Mouse (Mus musculus) embryonic facial prominence, embryonic 11.5 days (tissue): ENCODE measurements around the gene Ldha. TPM values are rescaled to one million over a fixed set of nuclear protein-coding genes. Genes with fewer than 3 reads are reported as not detected.
"Not testable (repeated sequence)": the region's sequence is repeated elsewhere in the genome, so short reads cannot be mapped to it uniquely, and the experiment has no call there.

Experiments
- ATAC-seq: fragments of 200-750 bp; cut with Nextera tagmentation; replicated peaks from 2 replicates; pipeline ENCODE4 v1.8.0; 2017; ENCODE audit warnings: low read depth; ENCODE audit not compliant: insufficient number of reproducible peaks, low FRiP score, low TSS enrichment
- DNase-seq: peaks from one replicate; pipeline ENCODE4 v3.0.0-alpha.2; 2015; ENCODE audit warnings: low spot score
- H3K27ac ChIP-seq: fragments of 300-500 bp; sonication (generic); replicated peaks from 2 replicates; pipeline ENCODE4 v1.5.1; 2014; ENCODE audit warnings: mild to moderate bottlenecking, low read depth, low read length, control low read depth
- H3K27me3 ChIP-seq: fragments of 300-500 bp; sonication (generic); 2 replicates; pipeline ENCODE4 v1.6.1; 2014; ENCODE audit warnings: mild to moderate bottlenecking, low read length, moderate library complexity, mixed read lengths; ENCODE audit not compliant: control insufficient read depth, insufficient read depth
- H3K36me3 ChIP-seq: fragments of 300-500 bp; sonication (generic); replicated peaks from 2 replicates; pipeline ENCODE4 v1.6.1; 2014; ENCODE audit warnings: low read depth, mild to moderate bottlenecking, low read length, moderate library complexity, mixed read lengths; ENCODE audit not compliant: control insufficient read depth, insufficient read depth
- H3K4me1 ChIP-seq: fragments of 300-500 bp; sonication (generic); 2 replicates; pipeline ENCODE4 v1.6.1; 2014; ENCODE audit warnings: low read length, mixed read lengths; ENCODE audit not compliant: control insufficient read depth, insufficient read depth
- H3K4me2 ChIP-seq: fragments of 300-500 bp; sonication (generic); 2 replicates; pipeline ENCODE4 v1.6.1; 2014; ENCODE audit warnings: low read depth, mild to moderate bottlenecking, control low read depth, low read length, moderate library complexity
- H3K4me3 ChIP-seq: fragments of 300-500 bp; sonication (generic); 2 replicates; pipeline ENCODE4 v1.5.1; 2014; ENCODE audit warnings: low read depth, low read length, control low read depth
- H3K9ac ChIP-seq: fragments of 300-500 bp; sonication (generic); replicated peaks from 2 replicates; pipeline ENCODE4 v1.6.1; 2014; ENCODE audit warnings: mild to moderate bottlenecking, control low read depth, low read length
- H3K9me3 ChIP-seq: fragments of 300-500 bp; sonication (generic); replicated peaks from 2 replicates; pipeline ENCODE4 v1.6.1; 2016; ENCODE audit warnings: mild to moderate bottlenecking, low read length, inconsistent platforms, mixed read lengths; ENCODE audit not compliant: control insufficient read depth
- WGBS: fragments of 180-500 bp; shearing (Covaris S2); extraction: QIAGEN DNeasy Blood & Tissue Kit; methylation state at CpG from one replicate; pipeline ENCODE4 v1.1.7; 2014; 5-methylcytosine and 5-hydroxymethylcytosine counted together
- polyA plus RNA-seq: library from polyadenylated mRNA; unstranded; fragments of >200 nt; fragmentation: Nextera tagmentation; extraction: Ambion mirVana; gene quantifications from 2 replicates; pipeline ENCODE4 v1.2.1, GENCODE M21; 2014

The Ldha gene
- polyA plus RNA-seq, 1 experiment from 2014 or later = 1,561 TPM

DNA sequence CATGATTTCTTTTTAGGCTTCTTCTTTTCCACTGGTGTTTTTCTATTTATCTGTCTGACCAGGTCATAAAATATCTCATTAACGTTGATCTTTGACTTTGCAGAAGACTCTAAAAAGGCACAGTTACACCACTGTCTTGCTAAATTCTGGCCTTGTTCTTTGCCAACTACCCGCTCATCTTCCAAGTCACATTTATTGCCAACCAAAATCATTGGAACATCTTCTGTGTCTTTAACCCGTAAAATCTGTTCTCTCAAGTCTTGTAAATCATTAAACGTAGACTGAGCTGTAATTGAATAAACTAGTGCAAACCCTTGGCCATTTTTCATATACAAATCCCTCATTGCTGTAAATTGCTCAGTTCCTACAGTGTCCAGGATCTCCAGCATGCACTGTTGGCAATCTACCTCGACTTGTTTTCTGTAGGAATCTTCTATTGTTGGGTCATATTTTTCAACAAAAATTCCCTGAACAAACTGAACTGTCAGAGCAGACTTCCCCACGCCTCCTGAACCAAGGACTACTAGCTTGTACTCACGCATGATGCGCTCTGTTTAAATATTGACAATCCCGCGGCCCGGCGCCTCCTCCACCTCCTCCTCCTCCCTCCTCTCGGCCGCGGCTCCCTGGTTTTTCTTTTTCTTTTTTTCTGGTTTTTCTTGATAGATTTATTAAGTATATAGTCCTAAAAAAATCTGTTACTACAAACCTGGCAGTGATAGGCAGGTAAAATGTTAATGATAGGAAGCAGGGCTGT lies 20.2 kb upstream of the Ldha start:
- not testable (repeated sequence) for H3K27ac ChIP-seq, H3K27me3 ChIP-seq, H3K9me3 ChIP-seq, ATAC-seq, DNase-seq, H3K36me3 ChIP-seq, H3K9ac ChIP-seq, H3K4me1 ChIP-seq, H3K4me3 ChIP-seq, H3K4me2 ChIP-seq
- 93% methylated on average over 15 of the region's 15 CpGs for WGBS

DNA sequence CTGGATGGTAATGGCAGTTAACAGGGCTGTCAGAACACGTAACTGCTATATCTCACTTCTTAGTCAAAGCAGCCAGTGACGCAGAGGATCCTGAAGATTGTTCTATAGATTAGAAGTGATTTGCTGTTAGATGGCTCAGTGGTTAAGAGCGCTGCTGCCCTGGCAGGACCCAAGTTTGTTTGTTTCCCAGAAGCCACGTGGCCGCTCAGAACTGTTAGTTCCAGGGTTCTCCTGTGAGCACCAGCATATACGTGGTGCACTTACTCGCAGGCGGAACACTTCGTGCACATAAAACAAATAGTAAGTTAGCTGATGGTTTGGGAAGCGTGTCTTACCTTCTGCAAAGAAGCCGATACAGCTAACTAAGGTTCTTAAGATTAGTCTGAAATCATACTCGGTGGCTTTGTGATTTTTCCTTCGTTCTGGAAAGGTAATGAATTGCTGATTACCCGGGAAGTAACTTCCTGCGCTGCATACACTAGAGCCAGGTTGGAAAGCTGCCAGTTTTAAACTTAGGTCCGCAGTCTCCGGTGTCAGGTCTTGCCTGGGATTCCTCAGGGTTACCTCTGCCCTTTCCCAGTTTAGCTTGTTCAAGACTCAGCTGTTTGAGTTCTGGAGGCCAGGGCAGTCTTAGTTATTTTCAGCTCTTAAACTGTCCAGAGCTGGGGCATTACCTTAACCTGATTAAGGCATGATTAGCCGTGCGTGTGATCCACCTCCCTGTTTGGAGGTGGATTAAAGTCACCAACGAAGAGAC lies 14.1 kb upstream of the Ldha start:
- no peaks in the 10 kb centered on the region; the same call in 1 of the 2 replicates for H3K9me3 ChIP-seq
- 80% methylated on average over 20 of the region's 20 CpGs for WGBS
- ATAC-seq (no peak), DNase-seq (no peak)
- no peak overlapping the region for H3K4me2 ChIP-seq
- no peaks in the 10 kb centered on the region for H3K27me3 ChIP-seq
- H3K4me3 ChIP-seq = no peak overlapping the region
- no peak overlapping the region for H3K27ac ChIP-seq
- H3K36me3 ChIP-seq = peaks cover 5% of the 10 kb centered on the region
- H3K4me1 ChIP-seq = no peaks in the 10 kb centered on the region
- no peak overlapping the region for H3K9ac ChIP-seq

DNA sequence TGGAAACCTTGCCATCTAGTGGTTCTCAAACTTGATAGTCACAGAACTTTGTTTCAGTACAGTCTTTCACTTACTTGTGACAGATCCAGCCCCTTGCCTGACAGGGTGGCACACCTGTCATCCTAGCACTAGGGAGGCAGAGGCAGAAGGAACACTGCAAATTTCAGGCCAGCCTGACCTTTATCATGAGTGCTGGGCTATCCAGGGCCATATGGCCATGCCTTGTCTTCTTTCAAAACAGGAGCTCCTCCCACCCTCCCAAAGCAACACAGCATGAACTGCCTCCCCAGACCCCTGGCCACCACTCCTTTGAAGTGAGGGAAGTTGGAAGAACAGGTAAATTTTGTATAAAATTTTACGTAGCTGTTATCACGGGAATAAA lies 13.5 kb upstream of the Ldha start:
- WGBS = 91% methylated on average over 2 of the region's 2 CpGs
- no peak for DNase-seq
- ATAC-seq = no peak
- H3K9me3 ChIP-seq = no peaks in the 10 kb centered on the region; the same call in 1 of the 2 replicates
- H3K27ac ChIP-seq = no peak overlapping the region
- no peaks in the 10 kb centered on the region; the same call in none of the 2 replicates for H3K36me3 ChIP-seq
- H3K9ac ChIP-seq = no peak overlapping the region
- no peaks in the 10 kb centered on the region for H3K4me1 ChIP-seq
- H3K27me3 ChIP-seq = no peaks in the 10 kb centered on the region
- no peak overlapping the region for H3K4me2 ChIP-seq
- H3K4me3 ChIP-seq = no peak overlapping the region

DNA sequence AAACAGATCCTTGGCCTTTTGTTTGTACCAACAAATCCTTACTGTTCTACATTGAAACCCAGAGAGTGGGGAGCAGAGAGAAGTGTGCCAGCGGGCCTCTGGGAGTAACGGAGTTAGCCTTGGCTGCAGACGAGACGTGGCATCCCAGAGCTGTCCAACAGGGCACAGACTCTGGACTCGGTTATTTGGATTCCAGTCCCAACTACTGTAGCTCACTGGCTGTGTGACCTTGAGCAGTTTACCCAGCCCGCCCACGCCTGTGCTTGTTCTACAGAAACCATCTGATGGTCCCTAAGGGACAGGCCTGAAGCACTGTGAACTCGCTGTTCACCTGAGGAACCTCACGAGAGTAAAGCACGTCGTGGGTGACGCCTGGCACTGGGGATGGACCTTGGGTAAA lies 11.4 kb upstream of the Ldha start:
- ATAC-seq = no peak
- H3K36me3 ChIP-seq = no peaks in the 10 kb centered on the region
- no peaks in the 10 kb centered on the region for H3K4me1 ChIP-seq
- no peak overlapping the region for H3K4me2 ChIP-seq
- H3K9me3 ChIP-seq = no peaks in the 10 kb centered on the region; the same call in 1 of the 2 replicates
- H3K9ac ChIP-seq = no peak overlapping the region
- H3K4me3 ChIP-seq = no peak overlapping the region
- WGBS = 87% methylated on average over 12 of the region's 12 CpGs
- no peak overlapping the region for H3K27ac ChIP-seq
- H3K27me3 ChIP-seq = no peaks in the 10 kb centered on the region
- DNase-seq = no peak

DNA sequence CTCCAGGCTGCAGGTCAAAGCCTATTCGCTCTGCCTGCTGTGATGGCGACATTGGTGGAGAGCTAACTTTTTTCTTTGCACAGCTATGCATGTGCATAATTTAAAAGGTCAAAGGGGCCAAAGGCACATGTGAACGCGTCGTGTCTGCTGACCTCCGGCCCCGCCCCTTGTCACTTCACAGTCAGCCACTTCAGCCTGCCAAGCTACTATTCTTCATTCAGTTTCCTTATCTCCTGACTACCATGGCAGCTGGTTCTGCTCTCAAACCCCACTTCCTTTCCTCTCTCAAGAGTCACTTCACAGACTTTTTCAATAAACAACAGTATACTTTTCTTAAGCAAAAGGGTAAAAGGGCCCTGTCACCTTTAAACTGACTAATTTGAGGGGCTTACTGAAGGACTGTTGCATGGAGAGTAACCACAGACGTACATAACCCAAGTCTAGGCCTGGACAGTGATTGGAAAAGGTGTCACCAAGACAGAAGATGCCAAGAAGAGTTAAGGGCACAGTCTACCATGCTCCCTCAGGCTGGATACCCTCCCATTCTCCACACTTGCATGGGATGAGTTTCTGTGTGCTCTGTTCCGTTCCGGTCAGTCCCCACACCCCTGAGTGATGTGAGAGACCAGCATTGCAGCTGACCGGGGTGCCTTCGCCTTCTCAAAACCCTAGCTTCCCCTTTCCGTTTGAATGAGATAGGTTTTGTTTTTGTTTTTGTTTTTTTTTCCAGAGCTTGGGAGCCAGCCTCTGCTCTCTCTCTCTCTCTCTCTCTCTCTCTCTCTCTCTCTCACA lies 10.3 kb upstream of the Ldha start:
- no peak overlapping the region for H3K9ac ChIP-seq
- H3K9me3 ChIP-seq = no peaks in the 10 kb centered on the region; the same call in 1 of the 2 replicates
- WGBS = 60% methylated on average over 13 of the region's 13 CpGs
- H3K27me3 ChIP-seq = no peaks in the 10 kb centered on the region
- no peaks in the 10 kb centered on the region for H3K36me3 ChIP-seq
- ATAC-seq (no peak), DNase-seq (no peak)
- no peak overlapping the region for H3K4me3 ChIP-seq
- no peak overlapping the region for H3K27ac ChIP-seq
- H3K4me2 ChIP-seq = no peak overlapping the region
- H3K4me1 ChIP-seq = no peaks in the 10 kb centered on the region

DNA sequence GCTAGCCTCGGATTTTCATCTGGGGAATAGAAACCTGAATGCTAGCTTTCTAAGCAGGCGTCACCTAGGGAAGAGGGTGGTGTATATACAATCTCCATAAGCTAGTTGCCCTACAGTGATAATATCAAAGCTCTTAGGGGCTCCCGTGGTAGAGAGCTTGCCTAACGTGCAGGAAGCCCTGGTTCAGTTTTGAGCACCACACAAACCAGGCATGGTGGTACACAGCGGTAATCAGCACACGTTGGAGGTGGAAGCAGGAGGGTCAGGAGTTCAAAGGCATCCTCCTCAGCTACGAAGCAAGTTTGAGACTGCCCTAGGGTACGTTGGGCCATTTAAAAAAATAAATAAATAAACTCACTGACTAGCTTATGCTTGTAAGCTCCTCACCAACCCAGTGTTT lies 9.6 kb upstream of the Ldha start:
- H3K4me1 ChIP-seq = no peaks in the 10 kb centered on the region
- H3K9me3 ChIP-seq = no peaks in the 10 kb centered on the region; the same call in 1 of the 2 replicates
- 74% methylated on average over 8 of the region's 8 CpGs for whole genome bisulfite sequencing
- no peaks in the 10 kb centered on the region for H3K27me3 ChIP-seq
- no peak overlapping the region for H3K9ac ChIP-seq
- H3K27ac ChIP-seq = no peak overlapping the region
- DNase-seq (no peak), ATAC-seq (no peak)
- H3K4me3 ChIP-seq = no peak overlapping the region
- no peaks in the 10 kb centered on the region for H3K36me3 ChIP-seq
- no peak overlapping the region for H3K4me2 ChIP-seq

DNA sequence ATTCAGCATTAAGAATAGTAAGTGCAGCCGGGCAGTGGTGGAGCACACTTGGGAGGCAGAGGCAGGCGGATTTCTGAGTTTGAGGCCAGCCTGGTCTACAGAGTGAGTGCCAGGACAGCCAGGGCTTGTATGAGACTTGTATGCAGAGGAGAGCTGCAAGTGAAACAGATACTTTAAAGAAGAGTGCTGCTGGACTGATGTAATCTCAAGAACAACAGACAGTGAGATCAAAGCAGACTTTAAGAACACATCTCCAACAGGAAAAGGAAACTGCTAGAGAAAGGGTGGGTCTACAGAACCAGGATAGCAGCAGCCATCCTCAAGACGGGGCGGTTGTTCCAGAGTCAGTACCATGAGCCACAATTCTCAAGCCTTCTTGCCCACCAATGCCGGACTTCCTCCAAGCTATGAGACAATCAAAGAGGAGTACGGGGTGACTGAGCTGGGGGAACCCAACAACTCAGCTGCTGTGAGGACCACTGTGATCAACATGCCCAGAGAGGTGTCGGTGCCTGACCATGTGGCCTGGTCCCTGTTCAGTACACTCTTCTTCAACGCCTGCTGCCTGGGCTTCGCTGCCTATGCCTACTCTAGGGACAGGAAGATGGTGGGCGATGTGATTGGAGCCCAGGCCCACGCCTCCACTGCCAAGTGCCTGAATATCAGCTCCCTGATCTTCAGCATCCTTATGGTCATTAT lies 9.0 kb upstream of the Ldha start:
- ATAC-seq, H3K4me2 ChIP-seq, H3K9ac ChIP-seq, H3K27me3 ChIP-seq, H3K4me3 ChIP-seq, DNase-seq, H3K9me3 ChIP-seq, H3K4me1 ChIP-seq, H3K27ac ChIP-seq, H3K36me3 ChIP-seq: not testable (repeated sequence)
- WGBS = 93% methylated on average over 11 of the region's 11 CpGs
